Mouse (Mus musculus): ENCODE results near the gene Fndc5. TPM values are rescaled to one million over a fixed set of nuclear protein-coding genes. Genes with fewer than 3 reads are reported as not detected.
A peak's percentile ranks its signal among the peaks of the same experiment; 100 is the strongest.

Gene Fndc5
- polyA plus RNA-seq, 1 experiment from 2014 or later: 2.9 TPM

DNA sequence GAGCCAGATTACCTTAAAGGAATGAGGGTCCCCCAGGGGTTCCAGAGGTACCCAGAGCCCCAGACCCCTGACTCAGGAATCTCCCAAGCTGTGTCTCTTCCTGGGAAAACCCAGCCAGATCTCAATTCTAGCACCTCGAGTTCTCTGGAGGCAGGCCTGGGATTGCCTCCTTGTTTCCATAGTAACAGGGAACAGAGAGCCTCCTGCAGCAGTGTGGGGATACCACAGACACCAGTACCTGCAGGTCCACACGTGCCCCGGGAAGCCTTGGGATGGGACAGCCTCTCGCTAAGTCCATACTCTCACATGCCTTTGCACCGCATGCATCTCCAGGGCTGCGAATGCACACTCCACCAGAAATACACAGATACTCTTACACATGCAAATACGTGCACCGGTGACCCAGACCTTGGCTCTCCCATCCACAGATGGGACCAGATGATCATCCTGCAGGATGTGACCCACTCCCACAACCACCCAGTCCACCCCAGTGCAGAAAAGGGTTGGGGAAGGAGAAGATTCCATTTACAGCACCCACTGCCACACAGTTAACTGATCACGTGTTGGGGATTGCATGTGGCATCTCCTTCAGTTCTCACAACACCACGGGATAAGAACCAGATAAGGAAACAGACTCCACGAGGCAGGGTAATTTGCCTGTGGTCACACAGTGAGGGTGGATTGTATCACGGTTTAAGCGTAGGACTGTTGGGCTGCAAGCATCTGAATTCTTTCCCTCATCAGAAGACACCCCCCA, 8.0 kb upstream of the Fndc5 start:
- no peak overlapping the region for H3K9ac ChIP-seq
- H3K27ac ChIP-seq: no peak overlapping the region
- no peaks in the 10 kb centered on the region for H3K9me3 ChIP-seq
- H3K4me1 ChIP-seq (replicated peaks): peaks cover 32% of the 10 kb centered on the region
- H3K27me3 ChIP-seq (replicated peaks): peaks cover 7% of the 10 kb centered on the region
- ATAC-seq: no peak
- 59% methylated on average over 13 of the region's 13 CpGs for WGBS
- H3K36me3 ChIP-seq: no peaks in the 10 kb centered on the region
- H3K4me3 ChIP-seq (replicated peaks): no peak overlapping the region
- no peak overlapping the region for H3K4me2 ChIP-seq (replicated peaks)

GRCm38 (mm10) chr4:129129387-129129786, 7.4 kb upstream of the Fndc5 start:
- ATAC-seq: no peak
- H3K27ac ChIP-seq: no peak overlapping the region
- H3K4me1 ChIP-seq (replicated peaks): peaks cover 32% of the 10 kb centered on the region
- no peak overlapping the region for H3K4me3 ChIP-seq (replicated peaks)
- H3K36me3 ChIP-seq: no peaks in the 10 kb centered on the region
- no peaks in the 10 kb centered on the region for H3K9me3 ChIP-seq
- 0 out of 2 replicates have a peak overlapping the region, but pooled peaks have one; percentile 55 for H3K4me2 ChIP-seq (replicated peaks)
- WGBS: 41% methylated on average over 9 of the region's 9 CpGs
- H3K27me3 ChIP-seq (replicated peaks): peaks cover 5% of the 10 kb centered on the region; the same call in 1 of the 2 replicates
- H3K9ac ChIP-seq: no peak overlapping the region

GRCm38 (mm10) chr4:129130149-129130548, 6.7 kb upstream of the Fndc5 start:
- no peak overlapping the region for H3K27ac ChIP-seq
- H3K4me2 ChIP-seq (replicated peaks): peak overlapping the region; percentile 55
- ATAC-seq: peak; percentile 39
- peaks cover 2% of the 10 kb centered on the region; the same call in 1 of the 2 replicates for H3K27me3 ChIP-seq (replicated peaks)
- no peak overlapping the region for H3K9ac ChIP-seq
- H3K4me1 ChIP-seq (replicated peaks): peaks cover 33% of the 10 kb centered on the region
- WGBS: 5% methylated on average over 8 of the region's 8 CpGs
- H3K9me3 ChIP-seq: no peaks in the 10 kb centered on the region
- no peaks in the 10 kb centered on the region for H3K36me3 ChIP-seq
- no peak overlapping the region for H3K4me3 ChIP-seq (replicated peaks)

DNA sequence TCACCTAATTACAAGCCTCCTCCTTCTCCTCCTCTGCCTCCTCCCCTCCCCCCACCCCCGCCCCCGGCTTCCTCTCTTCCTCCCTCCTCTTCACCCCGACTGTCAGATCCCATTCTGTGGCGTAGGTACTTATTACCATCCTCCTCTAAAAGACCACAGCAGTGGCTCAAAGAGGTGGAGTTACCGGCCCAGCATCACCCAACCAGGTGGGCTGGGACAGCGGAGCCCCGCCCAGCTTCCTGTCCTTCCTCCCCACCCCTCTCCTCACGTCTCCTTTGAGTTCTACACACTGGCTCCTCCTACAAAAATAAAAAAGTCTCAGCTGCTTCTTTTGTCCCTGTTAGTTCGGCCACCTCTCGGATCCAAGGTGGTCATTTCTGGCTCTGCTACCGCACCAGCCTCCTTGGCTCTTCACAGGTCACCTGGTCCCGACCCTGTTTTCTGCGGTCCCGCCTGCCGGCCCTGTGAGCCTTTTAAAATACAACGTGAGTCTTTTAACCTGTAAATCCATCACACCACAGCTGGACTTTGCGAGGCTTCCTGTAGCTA, 6.0 kb upstream of the Fndc5 start:
- H3K9me3 ChIP-seq: no peaks in the 10 kb centered on the region
- no peak overlapping the region for H3K27ac ChIP-seq
- peak overlapping the region; percentile 55 for H3K4me2 ChIP-seq (replicated peaks)
- no peaks in the 10 kb centered on the region for H3K36me3 ChIP-seq
- peak overlapping the region; percentile 28 for H3K9ac ChIP-seq
- peaks cover 5% of the 10 kb centered on the region for H3K27me3 ChIP-seq (replicated peaks)
- H3K4me1 ChIP-seq (replicated peaks): peaks cover 27% of the 10 kb centered on the region
- WGBS: 5% methylated on average over 17 of the region's 17 CpGs
- H3K4me3 ChIP-seq (replicated peaks): peak overlapping the region; percentile 26
- peak; percentile 69 for ATAC-seq

DNA sequence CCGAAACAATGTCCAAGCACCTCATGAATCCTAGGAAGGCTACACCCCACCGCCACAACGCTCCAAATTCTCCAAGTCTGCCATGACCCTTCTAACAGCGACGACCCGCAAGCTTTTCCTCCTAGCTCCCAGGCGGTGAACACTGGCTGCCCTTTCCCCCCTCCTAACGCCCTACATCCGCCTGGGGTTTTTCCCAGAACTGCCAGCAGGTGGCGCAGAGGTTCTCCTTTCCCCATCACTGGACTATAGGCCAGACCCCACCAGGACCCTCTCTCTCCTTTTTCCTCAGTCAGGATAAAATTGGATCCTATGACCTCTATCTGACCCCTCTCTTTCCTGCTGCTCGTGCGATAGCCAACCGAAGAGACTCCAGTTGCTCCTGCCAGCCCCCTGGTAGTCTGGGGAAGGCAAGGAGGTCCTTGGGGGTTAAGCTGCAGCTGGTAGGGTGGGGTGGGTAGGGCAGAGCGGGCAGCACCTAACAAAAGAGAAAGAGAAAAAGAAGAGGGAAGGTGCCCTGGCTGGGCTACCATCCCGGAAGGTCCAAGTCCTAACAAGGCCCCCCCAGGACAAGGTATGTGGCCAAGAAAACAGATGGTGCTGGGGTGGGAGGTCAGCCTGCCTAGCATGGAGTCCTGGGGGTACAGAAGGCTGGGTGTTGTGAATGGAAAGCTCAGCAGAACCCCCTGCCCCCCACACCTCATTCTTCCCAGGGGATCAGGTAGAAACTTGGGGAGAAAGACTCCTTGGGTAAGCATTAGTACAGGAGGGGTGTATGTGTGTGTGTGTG, 1.8 kb upstream of the Fndc5 start:
- 14% methylated on average over 15 of the region's 15 CpGs for WGBS
- Histone ChIP-seq H3K36me3 (no peaks in the 10 kb centered on the region), H3K4me3 (replicated peaks) (no peak overlapping the region), H3K4me1 (replicated peaks) (peaks cover 27% of the 10 kb centered on the region), H3K27ac (no peak overlapping the region), H3K4me2 (replicated peaks) (peak overlapping the region; percentile 51), H3K9me3 (no peaks in the 10 kb centered on the region), H3K27me3 (replicated peaks) (peaks cover 20% of the 10 kb centered on the region), H3K9ac (0 out of 2 replicates have a peak overlapping the region, but pooled peaks have one; percentile 16)
- peak; percentile 41; the same call in 1 of the 2 replicates for ATAC-seq

GRCm38 (mm10) chr4:129135637-129136036, 1.2 kb upstream of the Fndc5 start:
- WGBS: 59% methylated on average over 2 of the region's 2 CpGs
- H3K27ac ChIP-seq: no peak overlapping the region

DNA sequence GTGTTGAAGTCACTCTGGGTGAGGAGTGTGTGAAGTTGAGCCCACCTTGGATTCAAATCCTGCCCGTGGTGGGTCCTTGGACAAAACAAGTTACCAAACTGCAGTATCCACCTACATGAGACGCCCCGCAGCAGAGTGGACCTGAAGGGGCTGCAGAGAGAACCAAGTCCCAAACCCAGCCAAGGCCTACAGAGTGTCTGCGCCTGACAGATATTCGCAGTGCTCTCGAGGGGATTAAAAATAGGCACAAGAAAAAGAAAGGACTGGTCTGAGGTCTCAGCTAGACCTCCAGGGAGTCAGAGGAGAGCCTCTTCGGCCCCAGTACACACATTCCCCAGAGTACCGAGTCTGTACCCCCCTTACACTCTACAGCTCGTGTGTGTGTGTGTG, 615 bp upstream of the Fndc5 start:
- Histone ChIP-seq H3K4me2 (replicated peaks) (peak overlapping the region; percentile 98), H3K4me3 (replicated peaks) (peak overlapping the region; percentile 55), H3K9ac (peak overlapping the region; percentile 62; the same call in 1 of the 2 replicates), H3K27ac (no peak overlapping the region), H3K36me3 (no peaks in the 10 kb centered on the region), H3K4me1 (replicated peaks) (peaks cover 19% of the 10 kb centered on the region), H3K27me3 (replicated peaks) (peaks cover 20% of the 10 kb centered on the region), H3K9me3 (no peaks in the 10 kb centered on the region)
- 39% methylated on average over 9 of the region's 9 CpGs for WGBS
- ATAC-seq: peak; percentile 13; the same call in 1 of the 2 replicates

More at GRCm38 (mm10) chr4:129135637-129136036, 1.2 kb upstream of the Fndc5 start:
- H3K27me3 ChIP-seq (replicated peaks): peaks cover 20% of the 10 kb centered on the region
- no peak for ATAC-seq
- H3K4me3 ChIP-seq (replicated peaks): no peak overlapping the region
- H3K9me3 ChIP-seq: no peaks in the 10 kb centered on the region
- peaks cover 21% of the 10 kb centered on the region for H3K4me1 ChIP-seq (replicated peaks)
- no peak overlapping the region for H3K9ac ChIP-seq
- no peaks in the 10 kb centered on the region for H3K36me3 ChIP-seq
- H3K4me2 ChIP-seq (replicated peaks): no peak overlapping the region

GRCm38 (mm10) chr4:129137392-129138321, 858 bp downstream of the Fndc5 start:
- WGBS: 54% methylated on average over 14 of the region's 14 CpGs
- no peaks in the 10 kb centered on the region for H3K36me3 ChIP-seq
- H3K4me3 ChIP-seq (replicated peaks): peak overlapping the region; percentile 55
- H3K9me3 ChIP-seq: no peaks in the 10 kb centered on the region
- H3K4me2 ChIP-seq (replicated peaks): peak overlapping the region; percentile 98
- H3K9ac ChIP-seq: peak overlapping the region; percentile 62; the same call in 1 of the 2 replicates
- H3K27ac ChIP-seq: no peak overlapping the region
- H3K4me1 ChIP-seq (replicated peaks): peaks cover 21% of the 10 kb centered on the region
- 0 out of 2 replicates have a peak, but pooled peaks have one; percentile 11 for ATAC-seq
- H3K27me3 ChIP-seq (replicated peaks): peaks cover 20% of the 10 kb centered on the region

DNA sequence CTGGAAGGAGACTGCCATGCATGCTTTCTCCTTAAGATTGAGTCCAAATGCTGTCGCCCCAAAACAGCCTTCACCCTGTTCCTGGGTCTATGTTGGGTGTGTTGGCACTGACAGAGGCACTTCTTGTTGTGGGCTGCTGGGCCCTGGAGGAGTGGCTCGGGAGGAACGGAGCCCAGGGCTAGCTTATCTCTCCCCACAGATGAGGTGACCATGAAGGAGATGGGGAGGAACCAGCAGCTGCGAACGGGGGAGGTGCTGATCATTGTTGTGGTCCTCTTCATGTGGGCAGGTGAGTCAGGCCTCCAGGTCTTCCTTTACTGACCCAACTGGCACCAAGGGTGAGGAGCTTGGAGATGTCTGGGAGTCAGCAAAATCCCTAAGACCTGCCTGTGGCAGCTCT, 2.8 kb downstream of the Fndc5 start:
- Histone ChIP-seq H3K36me3 (no peaks in the 10 kb centered on the region), H3K4me3 (replicated peaks) (no peak overlapping the region), H3K27me3 (replicated peaks) (peaks cover 20% of the 10 kb centered on the region), H3K9ac (no peak overlapping the region), H3K9me3 (no peaks in the 10 kb centered on the region), H3K4me1 (replicated peaks) (peaks cover 24% of the 10 kb centered on the region), H3K27ac (no peak overlapping the region), H3K4me2 (replicated peaks) (no peak overlapping the region)
- ATAC-seq: no peak; the same call in 1 of the 2 replicates
- WGBS: 62% methylated on average over 5 of the region's 5 CpGs

DNA sequence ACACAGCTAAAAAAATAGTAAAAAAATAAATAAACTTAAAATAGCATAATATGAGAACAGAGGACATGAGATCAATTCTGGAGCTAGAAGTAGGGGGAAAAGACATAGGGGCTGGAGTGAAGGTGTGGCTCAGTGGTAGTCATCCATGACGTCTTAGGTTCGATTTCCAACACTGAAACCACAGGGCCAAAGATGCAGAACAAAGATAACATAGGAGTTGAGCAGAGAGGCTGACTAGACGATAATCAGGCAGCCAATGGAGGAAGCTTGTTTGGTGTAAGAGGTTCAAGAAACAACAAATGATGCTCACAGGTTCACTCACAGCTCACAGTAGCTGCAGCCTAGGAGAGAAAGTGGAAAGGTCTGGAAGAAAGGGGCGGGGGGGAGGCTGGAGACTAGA, 4.0 kb downstream of the Fndc5 start:
- Histone ChIP-seq H3K4me1 (replicated peaks) (peaks cover 21% of the 10 kb centered on the region), H3K9me3 (no peaks in the 10 kb centered on the region), H3K27ac (no peak overlapping the region), H3K4me3 (replicated peaks) (no peak overlapping the region), H3K4me2 (replicated peaks) (no peak overlapping the region), H3K9ac (no peak overlapping the region), H3K36me3 (no peaks in the 10 kb centered on the region), H3K27me3 (replicated peaks) (peaks cover 18% of the 10 kb centered on the region)
- no peak for ATAC-seq
- WGBS: 83% methylated on average over 4 of the region's 4 CpGs
